ENCODE assay signal across 9 mouse cellular contexts in the genomic region with DNA sequence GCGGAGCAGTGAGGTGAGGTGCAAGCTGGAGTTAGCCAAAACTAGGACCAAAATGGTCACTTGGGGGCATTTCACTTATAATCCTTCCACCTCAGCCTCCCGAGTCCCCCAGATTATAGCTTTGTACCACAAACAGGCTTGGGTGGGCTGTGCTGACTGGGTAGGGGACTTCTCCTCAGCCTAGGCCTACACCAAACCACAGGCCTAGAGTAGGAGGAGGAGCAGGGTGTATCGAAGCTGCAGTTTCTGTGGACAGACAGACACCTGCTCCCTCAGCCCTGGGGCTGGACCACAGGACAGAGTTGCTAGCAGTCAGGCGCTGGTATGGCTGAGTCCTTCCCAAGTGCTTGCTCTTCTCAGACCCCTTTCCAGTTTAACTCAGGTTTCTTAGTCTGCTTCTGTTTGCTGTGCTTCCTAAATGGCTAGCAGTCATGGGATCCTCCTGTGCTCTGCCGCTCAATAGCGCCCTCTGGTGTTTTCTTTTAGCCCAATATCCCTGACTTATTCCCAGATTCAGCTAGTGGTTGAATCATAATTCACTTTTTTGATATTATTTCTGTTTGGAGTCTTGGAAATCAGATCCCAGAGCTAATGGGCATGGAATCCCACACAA. TPM values are rescaled to one million over a fixed set of nuclear protein-coding genes. Genes with fewer than 3 reads are reported as not detected.
A peak's percentile ranks its signal among the peaks of the same experiment; 100 is the strongest.
DNase-seq lines count a peak whose midpoint lies in the region; ATAC-seq and TF ChIP-seq lines count a peak whose summit lies in the region.
"Had no signal": no experiment of that assay in that cellular context is flagged by ENCODE, and none has a peak within 500 bp of the region (broad histone marks: within the 10 kb centered on the region; RNA-seq: fewer than 3 reads in every experiment).

No protein-coding gene starts in this region.

- DNase-seq in heart, adult 8-10 months (ENCODE audit: low spot score): peak; percentile 22
- DNase-seq in heart, embryonic 10.5 days (ENCODE audit: low spot score): no peak
- peak; percentile 38 to 44 for DNase-seq in adrenal gland, adult 18-20 months (ENCODE audit: low spot score in 2 of 2)
- peak; percentile 9 to 22 for DNase-seq in heart, postnatal 36 days
- DNase-seq in left cerebral cortex, adult 11 months (ENCODE audit: low spot score): peak; percentile 39
- DNase-seq in testis, postnatal 10 days (ENCODE audit: low spot score): peak; percentile 66

- no peak for TF ChIP-seq POLR2A in cortical plate, adult 2 months (IDR thresholded peaks at IDR 0.05; ENCODE audit: extremely low read depth, insufficient read depth, low read length)

- intact Hi-C loops in heart, postnatal 36 days (cut with DNase I): loop anchor here (2.0 to 5.0 kb wide), 2 partner anchors 154 to 346 kb away; no protein-coding TSS in a partner anchor

- 42% methylated on average over 6 of the region's 6 CpGs for WGBS in heart, embryonic 10.5 days
- WGBS in midbrain, embryonic 13.5 days: 52% methylated on average over 6 of the region's 6 CpGs

- H3K9ac ChIP-seq in midbrain, embryonic 13.5 days (replicated peaks): no peak overlapping the region

- H3K4me2 ChIP-seq in midbrain, embryonic 13.5 days (replicated peaks): no peak overlapping the region

- peak; percentile 80 for ATAC-seq in midbrain, embryonic 13.5 days

- no peak overlapping the region for H3K27ac ChIP-seq in heart, embryonic 10.5 days
- no peak overlapping the region for H3K27ac ChIP-seq in cortical plate, adult 2 months (ENCODE audit: insufficient read depth, low read length)
- H3K27ac ChIP-seq in midbrain, embryonic 13.5 days: no peak overlapping the region
- H3K27ac ChIP-seq: macrophage had no signal

- H3K27me3 ChIP-seq in heart, embryonic 10.5 days (ENCODE audit: insufficient read depth, poor library complexity, severe bottlenecking): no peaks in the 10 kb centered on the region
- no peaks in the 10 kb centered on the region for H3K27me3 ChIP-seq in midbrain, embryonic 13.5 days

- no peak overlapping the region for H3K4me3 ChIP-seq in heart, embryonic 10.5 days
- no peak overlapping the region for H3K4me3 ChIP-seq in cortical plate, adult 2 months (ENCODE audit: insufficient read depth, low read length)
- H3K4me3 ChIP-seq in midbrain, embryonic 13.5 days (replicated peaks): no peak overlapping the region

- no peaks in the 10 kb centered on the region for H3K9me3 ChIP-seq in heart, embryonic 10.5 days
- H3K9me3 ChIP-seq in midbrain, embryonic 13.5 days: no peaks in the 10 kb centered on the region

- H3K36me3 ChIP-seq in heart, embryonic 10.5 days: no peaks in the 10 kb centered on the region
- no peaks in the 10 kb centered on the region for H3K36me3 ChIP-seq in midbrain, embryonic 13.5 days

- H3K4me1 ChIP-seq in heart, embryonic 10.5 days: no peaks in the 10 kb centered on the region
- no peaks in the 10 kb centered on the region for H3K4me1 ChIP-seq in cortical plate, adult 2 months (ENCODE audit: control insufficient read depth, insufficient read depth, low read length)
- 0 out of 2 replicates have a peak, but pooled peaks cover 4% of the 10 kb centered on the region for H3K4me1 ChIP-seq in midbrain, embryonic 13.5 days (replicated peaks)

- TF ChIP-seq CTCF in cortical plate, adult 2 months (IDR thresholded peaks at IDR 0.05; ENCODE audit: extremely low read depth, insufficient read depth, low read length): peak; percentile 80

RNA-seq across cellular contexts. Expression of a gene that starts 50.4 kb away (rescaled TPM):
- total RNA-seq in heart, adult 8-10 months (2022): under 1 TPM in 2 of 4 experiments, not detected in 2; 0.06 to 0.11 TPM
- 0.10 TPM in 1 of 2 replicates, not detected in the other for polyA plus RNA-seq in heart, embryonic 10.5 days (2016; fragmentation: Nextera tagmentation; extraction: Ambion mirVana)
- total RNA-seq in adrenal gland, adult 18-20 months (2021): 10 to 100 TPM in 1 of 2 experiments, 1 to 10 TPM in 1; 6.5 to 14.9 TPM
- polyA plus RNA-seq in cortical plate, adult 2 months (2012; rRNA removed): 0.48 and 0.78 TPM in 2 replicates
- total RNA-seq in heart, postnatal 36 days (2021): under 1 TPM in 1 of 2 experiments, not detected in 1; 0.11 TPM
- polyA plus RNA-seq in midbrain, embryonic 13.5 days (2015; fragmentation: Nextera tagmentation; extraction: Ambion mirVana): 0.03 and 0.13 TPM in 2 replicates
- polyA plus RNA-seq: macrophage had no signal

Comparison
In these comparisons a context has a peak if more than half of its experiments do, and no peak if none do; other contexts are left out.
1. RNA of a gene that starts 50.4 kb away (total RNA-seq): 6.5 to 14.9 TPM in adrenal gland, adult 18-20 months; 0.11 TPM in heart, postnatal 36 days and 0.06 to 0.11 TPM in heart, adult 8-10 months; every median in the first group is over 4 times any median in the second.